Mouse (Mus musculus) WW6 (cell line): ENCODE data around the gene Ralb.

Experiments
- DNase-seq: peaks from one replicate; pipeline ENCODE4 v3.0.0-alpha.2; 2013; ENCODE audit warnings: low read depth, low spot score

Ralb gene

DNA sequence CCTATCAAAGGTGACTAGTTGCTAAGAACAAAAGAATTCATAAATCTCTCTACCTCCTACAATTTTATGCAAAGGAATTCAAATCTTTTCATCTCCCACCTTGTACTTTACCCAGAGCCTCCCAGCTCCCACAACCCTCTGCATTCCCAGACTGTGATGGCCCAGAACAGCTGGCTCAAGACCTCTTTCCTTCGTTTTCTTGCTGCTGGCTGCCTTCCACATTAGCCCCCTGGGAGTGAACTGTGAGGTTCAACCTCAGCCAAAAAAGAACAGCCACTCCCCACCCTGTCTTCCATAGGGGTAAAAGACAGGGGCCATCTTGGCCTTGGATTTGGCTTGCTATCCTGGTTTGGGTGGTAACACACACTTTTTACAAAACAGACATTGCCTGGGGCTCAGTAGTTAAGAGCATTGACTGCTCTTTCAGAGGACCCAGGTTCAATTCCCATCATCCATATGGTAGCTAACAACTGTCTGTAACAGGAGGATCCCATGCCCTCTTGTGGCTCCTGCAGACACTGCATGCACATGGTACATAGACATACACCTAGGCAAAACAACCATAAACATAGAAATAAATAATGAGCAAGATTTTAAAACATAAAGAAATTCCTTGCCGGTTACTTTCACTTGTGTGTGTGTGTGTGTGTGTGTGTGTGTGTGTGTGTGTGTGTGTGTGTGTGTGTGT lies 10.4 kb downstream of the Ralb start:
- no peak for DNase-seq

DNA sequence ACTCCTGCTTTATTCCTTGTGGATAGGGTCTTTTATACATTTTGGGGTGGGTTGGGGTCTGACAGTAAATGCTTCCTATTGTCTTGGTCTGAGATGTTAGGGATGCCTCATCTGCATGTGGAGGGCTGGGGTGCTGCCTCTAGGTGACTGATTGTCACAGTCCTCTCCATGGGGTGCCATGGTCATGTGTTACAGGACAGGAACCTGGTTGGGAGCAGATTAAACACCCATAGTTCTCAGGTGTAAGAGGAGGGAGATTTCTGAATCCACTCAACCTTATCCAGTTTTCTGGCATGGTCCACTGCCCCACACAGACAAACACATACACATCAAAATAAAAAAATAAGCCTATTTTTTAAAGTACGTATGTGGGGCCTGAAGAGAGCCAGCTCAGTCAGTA lies 12.1 kb downstream of the Ralb start:
- no peak for DNase-seq

DNA sequence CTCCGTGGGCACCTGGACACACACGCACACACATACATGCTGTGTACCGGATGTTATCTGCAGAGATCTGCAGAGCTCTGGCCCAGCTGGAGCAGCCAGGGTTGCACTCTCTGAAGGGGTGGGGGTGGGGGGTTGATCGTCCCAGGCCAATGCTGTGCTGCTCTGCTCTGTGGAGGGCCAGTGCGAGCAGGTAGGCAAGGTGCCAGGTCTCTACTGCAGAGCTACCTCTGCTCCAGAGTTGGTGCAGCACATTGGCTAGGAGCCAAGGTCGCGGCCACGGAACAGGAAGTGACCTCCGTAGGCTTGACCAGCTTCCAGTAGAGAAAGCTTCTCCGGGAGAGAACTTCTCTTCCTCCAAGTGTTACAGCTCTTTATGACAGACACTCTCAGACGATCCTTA lies 12.5 kb downstream of the Ralb start:
- no peak for DNase-seq

- DNase-seq: no peak
These were observed 13.8 kb downstream of the Ralb start for GRCm38 (mm10) chr1:119490765-119491164.

- DNase-seq: no peak
These were observed 16.5 kb downstream of the Ralb start for GRCm38 (mm10) chr1:119487917-119488590.

DNA sequence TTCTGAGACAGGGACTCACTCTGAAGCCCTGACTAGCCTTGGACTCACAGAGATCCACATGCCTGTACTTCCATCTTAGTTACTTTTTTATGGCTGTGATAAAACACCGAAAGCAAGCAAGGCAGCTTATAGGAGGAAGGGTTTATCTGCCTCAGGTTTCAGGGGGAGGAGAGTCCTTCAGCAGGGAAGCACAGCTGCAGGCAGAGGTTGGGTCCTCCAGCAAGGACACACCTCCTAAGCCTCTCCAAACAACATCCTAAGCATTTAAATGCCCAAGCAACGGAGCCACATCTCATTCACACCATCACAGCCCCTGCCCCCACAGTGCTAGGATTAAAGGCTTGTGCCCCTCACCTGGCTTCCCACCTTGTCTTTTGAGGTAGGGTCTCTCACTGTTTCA lies 18.8 kb downstream of the Ralb start:
- no peak for DNase-seq

- no peak for DNase-seq
These were observed 20.1 kb downstream of the Ralb start for GRCm38 (mm10) chr1:119484457-119484856.

- no peak for DNase-seq
These were observed 21.7 kb downstream of the Ralb start for GRCm38 (mm10) chr1:119482891-119483290.

DNA sequence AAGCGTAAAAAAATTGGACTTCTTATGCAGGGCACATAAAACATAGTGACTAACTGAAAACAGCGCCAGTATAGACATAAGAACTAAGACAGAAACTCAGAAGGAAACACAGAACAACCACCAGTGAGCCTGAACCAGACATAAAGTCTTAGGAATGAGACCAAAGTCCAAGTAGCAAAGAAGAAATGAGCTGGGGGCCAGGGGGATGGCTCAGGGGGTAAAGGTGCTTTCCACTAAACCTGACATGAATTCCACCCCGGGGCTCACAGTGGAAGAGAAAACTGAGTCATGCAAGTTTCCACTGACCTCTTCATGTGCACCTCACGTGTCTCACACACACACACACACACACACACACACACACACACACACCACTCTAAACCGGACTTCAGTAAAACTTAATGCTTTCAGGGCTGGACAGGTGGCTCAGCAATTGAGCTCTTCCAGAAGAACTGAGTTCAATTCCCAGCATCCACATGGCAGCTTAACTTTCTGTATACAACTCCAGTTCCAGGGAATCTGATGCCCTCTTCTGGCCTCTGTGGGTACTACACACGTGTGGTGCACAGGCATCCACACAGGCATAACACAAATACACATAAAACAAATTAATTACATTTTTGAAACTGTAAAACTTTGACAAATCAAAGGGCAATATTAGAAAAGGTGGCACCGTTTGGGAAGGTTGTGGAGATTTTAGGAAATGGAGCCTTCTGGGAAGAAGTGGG lies 23.2 kb downstream of the Ralb start:
- DNase-seq: no peak

GRCm38 (mm10) chr1:119480678-119481077 lies 23.9 kb downstream of the Ralb start:
- no peak for DNase-seq

GRCm38 (mm10) chr1:119479641-119480040 lies 25.0 kb downstream of the Ralb start:
- no peak for DNase-seq

- no peak for DNase-seq
These were observed 27.7 kb downstream of the Ralb start for GRCm38 (mm10) chr1:119476905-119477353.

- no peak for DNase-seq
These were observed 29.9 kb downstream of the Ralb start for GRCm38 (mm10) chr1:119474671-119475070.

DNA sequence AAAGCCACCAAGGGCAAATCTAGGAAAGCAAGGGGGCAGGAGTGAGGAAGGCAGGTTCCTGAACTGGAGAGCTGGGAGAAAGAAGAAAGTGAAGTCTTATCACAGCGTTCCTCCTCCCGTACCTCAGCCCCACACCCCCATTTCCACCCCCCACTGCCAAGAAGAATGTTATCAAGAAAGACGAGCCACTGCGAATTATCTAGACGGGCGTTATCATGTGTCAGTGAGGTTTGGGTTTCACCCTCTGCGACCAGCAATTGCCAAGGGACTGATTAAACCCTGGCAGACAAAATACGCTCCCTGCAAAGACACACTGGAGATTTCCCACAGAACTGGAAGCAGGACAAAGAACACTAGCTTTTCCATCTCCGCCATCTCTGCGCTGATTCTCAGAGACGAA lies 31.9 kb downstream of the Ralb start:
- no peak for DNase-seq

DNA sequence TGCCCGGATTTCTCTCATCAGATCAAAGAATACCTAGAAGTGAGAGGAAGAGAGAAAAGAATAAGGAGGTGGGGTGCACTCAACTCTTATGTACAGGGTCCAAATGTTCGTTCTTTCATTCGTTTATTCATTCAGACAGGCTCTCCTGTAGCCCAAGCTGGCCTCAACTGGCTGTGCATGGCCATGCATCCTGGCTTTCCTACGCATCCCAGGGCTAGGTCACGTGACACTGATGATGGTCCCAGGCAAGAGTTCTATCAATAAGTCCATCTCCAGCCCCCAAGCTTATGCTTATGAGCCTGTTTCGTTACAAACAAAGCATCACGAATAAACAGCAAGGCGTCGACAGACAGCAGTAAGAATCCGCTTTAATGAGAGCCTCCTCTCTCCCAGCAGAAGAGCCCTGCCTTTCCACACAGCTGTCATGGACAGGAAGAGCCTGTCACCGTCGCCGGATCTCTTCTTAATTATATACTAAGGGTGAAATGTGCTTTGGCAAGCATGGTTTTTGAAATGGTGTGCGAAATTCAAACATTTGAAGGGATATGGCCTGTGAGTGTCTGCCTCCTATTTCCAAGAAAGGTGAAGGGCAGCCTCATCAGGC lies 32.7 kb downstream of the Ralb start:
- DNase-seq: no peak

- no peak for DNase-seq
These were observed 41.2 kb downstream of the Ralb start for GRCm38 (mm10) chr1:119463386-119463785.

GRCm38 (mm10) chr1:119460062-119460461 lies 44.5 kb downstream of the Ralb start:
- no peak for DNase-seq

DNA sequence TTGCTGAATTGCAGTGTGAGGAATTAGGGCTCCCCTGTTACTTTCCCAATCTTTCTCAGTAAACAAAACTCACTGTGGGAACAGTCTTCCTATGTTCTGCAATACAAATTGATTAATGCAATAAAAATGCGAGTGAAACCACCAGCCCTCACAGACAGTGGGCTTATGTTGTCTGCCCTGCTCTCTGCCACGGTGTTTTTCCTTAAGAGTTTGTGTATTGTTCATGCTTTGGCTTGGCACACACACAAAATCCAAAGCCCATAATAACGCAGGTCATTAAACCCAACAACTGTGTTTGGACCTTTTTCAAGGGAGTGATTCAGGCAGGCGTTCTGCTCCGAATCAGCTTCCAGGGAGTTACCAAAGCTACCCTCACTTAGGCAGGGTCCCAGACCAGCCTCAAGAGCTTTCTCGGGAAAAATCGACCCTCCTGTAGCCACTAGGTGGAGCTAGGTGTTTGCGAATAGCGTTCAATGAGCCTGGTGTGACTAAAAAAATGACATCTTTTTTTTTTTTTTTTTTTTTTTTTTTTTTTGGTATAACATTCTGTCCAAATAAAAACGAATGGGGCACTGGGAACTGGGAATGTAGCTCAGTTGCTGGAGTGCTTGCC lies 46.5 kb downstream of the Ralb start:
- DNase-seq: no peak

DNA sequence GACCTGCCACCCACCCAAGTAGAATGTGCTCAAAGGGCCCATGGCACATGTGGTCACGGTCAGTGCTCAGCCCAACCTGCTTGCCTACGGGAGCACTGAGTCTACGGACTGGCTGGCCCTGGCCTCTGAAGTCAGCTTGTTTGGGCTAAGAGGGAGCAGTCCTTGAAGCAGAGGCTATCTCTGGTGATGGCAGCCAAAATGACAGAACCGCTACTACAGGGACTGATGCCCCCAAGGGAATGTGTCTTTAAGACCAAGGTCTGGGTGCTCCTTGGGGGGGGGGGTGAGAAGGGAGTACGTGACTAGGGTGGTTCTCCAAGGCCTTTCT lies 47.1 kb downstream of the Ralb start:
- DNase-seq: no peak

GRCm38 (mm10) chr1:119456671-119457527 lies 47.7 kb downstream of the Ralb start:
- DNase-seq: no peak

GRCm38 (mm10) chr1:119453731-119454130 lies 50.9 kb downstream of the Ralb start:
- no peak for DNase-seq
